Mouse (Mus musculus): ENCODE measurements around the gene Dapp1. TPM values are rescaled to one million over a fixed set of nuclear protein-coding genes. Genes with fewer than 3 reads are reported as not detected.

Gene Dapp1
- polyA plus RNA-seq (2014; fragmentation: Illumina TruSeq; extraction: RNeasy Lipid Tissue Mini Kit (QIAGEN cat#74804); ENCODE audit: low read depth, low replicate concordance), result 6.3 TPM

GRCm38 (mm10) chr3:137981382-137981750 is at the start of gene Dapp1:
Dapp1 (minus strand) TSS chr3:137981545.

GRCm38 (mm10) chr3:137918172-137918931 is 63.0 kb downstream of the Dapp1 start, which contains the start of gene Lamtor3:
Lamtor3 (plus strand) TSS chr3:137918506.

Other genes starting within 250 kb of the Dapp1 start
- 191 TPM for gene H2afz, start 117.1 kb downstream of the Dapp1 start, polyA plus RNA-seq (2014; fragmentation: Illumina TruSeq; extraction: RNeasy Lipid Tissue Mini Kit (QIAGEN cat#74804); ENCODE audit: low read depth, low replicate concordance)
- 16.2 TPM for gene Dnajb14, start 113.9 kb downstream of the Dapp1 start, polyA plus RNA-seq (2014; fragmentation: Illumina TruSeq; extraction: RNeasy Lipid Tissue Mini Kit (QIAGEN cat#74804); ENCODE audit: low read depth, low replicate concordance)
- gene Lamtor3, start 63.0 kb downstream of the Dapp1 start, polyA plus RNA-seq (2014; fragmentation: Illumina TruSeq; extraction: RNeasy Lipid Tissue Mini Kit (QIAGEN cat#74804); ENCODE audit: low read depth, low replicate concordance), result 54.5 TPM
- gene 1110002E22Rik, start 83.5 kb upstream of the Dapp1 start, polyA plus RNA-seq (2014; fragmentation: Illumina TruSeq; extraction: RNeasy Lipid Tissue Mini Kit (QIAGEN cat#74804); ENCODE audit: low read depth, low replicate concordance), result 0.06 TPM
- gene Gm5105, start 85.8 kb upstream of the Dapp1 start, polyA plus RNA-seq (2014; fragmentation: Illumina TruSeq; extraction: RNeasy Lipid Tissue Mini Kit (QIAGEN cat#74804); ENCODE audit: low read depth, low replicate concordance), result not detected
- gene Trmt10a, start 161.9 kb upstream of the Dapp1 start, polyA plus RNA-seq (2014; fragmentation: Illumina TruSeq; extraction: RNeasy Lipid Tissue Mini Kit (QIAGEN cat#74804); ENCODE audit: low read depth, low replicate concordance), result 10.9 TPM
- gene Mttp, start 163.4 kb upstream of the Dapp1 start, polyA plus RNA-seq (2014; fragmentation: Illumina TruSeq; extraction: RNeasy Lipid Tissue Mini Kit (QIAGEN cat#74804); ENCODE audit: low read depth, low replicate concordance), result 10.5 TPM
- 3.9 TPM for gene 4930579F01Rik, start 212.3 kb upstream of the Dapp1 start, polyA plus RNA-seq (2014; fragmentation: Illumina TruSeq; extraction: RNeasy Lipid Tissue Mini Kit (QIAGEN cat#74804); ENCODE audit: low read depth, low replicate concordance)
- 0.50 TPM for gene Adh7, start 236.2 kb upstream of the Dapp1 start, polyA plus RNA-seq (2014; fragmentation: Illumina TruSeq; extraction: RNeasy Lipid Tissue Mini Kit (QIAGEN cat#74804); ENCODE audit: low read depth, low replicate concordance)

All from adipose tissue, adult 10 weeks (tissue).